Mouse (Mus musculus): Measurements from ENCODE around the gene Olfr95.

DNA sequence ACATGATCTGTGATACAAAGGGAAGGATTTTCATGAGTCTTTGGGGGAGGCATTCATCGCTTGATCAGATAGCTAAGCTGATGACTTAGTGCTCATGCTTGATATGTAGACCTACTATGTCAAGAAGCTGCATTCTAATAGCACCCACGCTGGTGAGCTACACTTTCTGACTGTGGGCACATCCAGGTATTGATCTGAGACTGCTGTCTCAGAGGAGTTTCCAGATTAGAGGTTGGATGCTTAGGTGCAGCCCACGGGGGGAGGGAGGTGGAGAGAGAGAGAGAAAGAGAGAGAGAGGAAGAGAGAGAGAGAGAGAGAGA, 9.0 kb downstream of the Olfr95 start:
- TF ChIP-seq USF1 (IDR thresholded peaks at IDR 0.05; ENCODE audit: low read depth) (no peak), POLR2A (IDR thresholded peaks at IDR 0.05; ENCODE audit: insufficient read length, low read depth) (no peak), E2F4 (IDR thresholded peaks at IDR 0.05; ENCODE audit: insufficient read depth) (no peak)

All from myocyte (in vitro differentiated cells).